Mouse (Mus musculus): ENCODE data around the gene Tagln. TPM values are rescaled to one million over a fixed set of nuclear protein-coding genes. Genes with fewer than 3 reads are reported as not detected.
A peak's percentile ranks its signal among the peaks of the same experiment; 100 is the strongest.

The Tagln gene
- polyA plus RNA-seq (2016; fragmentation: Nextera tagmentation; extraction: Ambion mirVana) = 18.6 and 20.7 TPM in 2 replicates

GRCm38 (mm10) chr9:45935628-45936210, at the start of gene Tagln:
Tagln (minus strand) TSS chr9:45936058.
- WGBS = 8% methylated on average over 21 of the region's 21 CpGs
- Histone ChIP-seq H3K4me3 (peak within 1 kb of the TSS; percentile 36), H3K4me1 (peaks cover 13% of the 10 kb centered on the region), H3K36me3 (replicated peaks) (peaks cover 35% of the 10 kb centered on the region), H3K27me3 (ENCODE audit: poor library complexity, severe bottlenecking) (peaks cover 14% of the 10 kb centered on the region), H3K9me3 (no peaks in the 10 kb centered on the region), H3K27ac (peak within 1 kb of the TSS; percentile 67)
- DNase-seq (ENCODE audit: extremely low spot score, low spot score) = peak; percentile 23

GRCm38 (mm10) chr9:45985229-45985567, 49.3 kb upstream of the Tagln start:
- Histone ChIP-seq H3K36me3 (replicated peaks) (peaks cover 18% of the 10 kb centered on the region), H3K9me3 (no peaks in the 10 kb centered on the region), H3K4me1 (peaks cover 40% of the 10 kb centered on the region), H3K4me3 (peak overlapping the region; percentile 96), H3K27me3 (ENCODE audit: poor library complexity, severe bottlenecking) (no peaks in the 10 kb centered on the region), H3K27ac (peak overlapping the region; percentile 100)
- WGBS = 3% methylated on average over 4 of the region's 4 CpGs
- DNase-seq (ENCODE audit: extremely low spot score, low spot score) = no peak

- Histone ChIP-seq H3K36me3 (replicated peaks) (peaks cover 18% of the 10 kb centered on the region), H3K4me1 (peaks cover 40% of the 10 kb centered on the region), H3K9me3 (no peaks in the 10 kb centered on the region), H3K4me3 (peak overlapping the region; percentile 96), H3K27me3 (ENCODE audit: poor library complexity, severe bottlenecking) (no peaks in the 10 kb centered on the region), H3K27ac (peak overlapping the region; percentile 100)
- under 1% methylated on average over 76 of the region's 76 CpGs for WGBS
- peak; percentile 94 for DNase-seq (ENCODE audit: extremely low spot score, low spot score)
These were observed 48.8 kb upstream of the Tagln start for GRCm38 (mm10) chr9:45984409-45985228.

- WGBS = 3% methylated on average over 23 of the region's 23 CpGs
- Histone ChIP-seq H3K27ac (peak overlapping the region; percentile 100), H3K4me3 (peak overlapping the region; percentile 96), H3K27me3 (ENCODE audit: poor library complexity, severe bottlenecking) (no peaks in the 10 kb centered on the region), H3K4me1 (peaks cover 40% of the 10 kb centered on the region), H3K36me3 (replicated peaks) (peaks cover 22% of the 10 kb centered on the region), H3K9me3 (no peaks in the 10 kb centered on the region)
- DNase-seq (ENCODE audit: extremely low spot score, low spot score) = peak; percentile 30
These were observed 48.0 kb upstream of the Tagln start for GRCm38 (mm10) chr9:45983676-45984408.

- Histone ChIP-seq H3K36me3 (replicated peaks) (peaks cover 48% of the 10 kb centered on the region), H3K4me3 (no peak overlapping the region), H3K27me3 (ENCODE audit: poor library complexity, severe bottlenecking) (no peaks in the 10 kb centered on the region), H3K4me1 (peaks cover 40% of the 10 kb centered on the region), H3K9me3 (no peaks in the 10 kb centered on the region), H3K27ac (no peak overlapping the region)
- no peak for DNase-seq (ENCODE audit: extremely low spot score, low spot score)
These were observed 45.5 kb upstream of the Tagln start for GRCm38 (mm10) chr9:45981331-45981730.

GRCm38 (mm10) chr9:45980611-45981010, 44.8 kb upstream of the Tagln start:
- no peak for DNase-seq (ENCODE audit: extremely low spot score, low spot score)
- WGBS = 90% methylated on average over 1 of the region's 1 CpGs
- Histone ChIP-seq H3K4me3 (no peak overlapping the region), H3K4me1 (peaks cover 37% of the 10 kb centered on the region), H3K9me3 (no peaks in the 10 kb centered on the region), H3K27me3 (ENCODE audit: poor library complexity, severe bottlenecking) (no peaks in the 10 kb centered on the region), H3K36me3 (replicated peaks) (peaks cover 55% of the 10 kb centered on the region), H3K27ac (no peak overlapping the region)

GRCm38 (mm10) chr9:45979778-45980177, 43.9 kb upstream of the Tagln start:
- Histone ChIP-seq H3K36me3 (replicated peaks) (peaks cover 63% of the 10 kb centered on the region), H3K27me3 (ENCODE audit: poor library complexity, severe bottlenecking) (no peaks in the 10 kb centered on the region), H3K4me3 (no peak overlapping the region), H3K27ac (no peak overlapping the region), H3K9me3 (no peaks in the 10 kb centered on the region), H3K4me1 (peaks cover 30% of the 10 kb centered on the region)
- WGBS = 91% methylated on average over 2 of the region's 2 CpGs
- no peak for DNase-seq (ENCODE audit: extremely low spot score, low spot score)

- H3K4me3 ChIP-seq = no peak overlapping the region
- peaks cover 79% of the 10 kb centered on the region for H3K36me3 ChIP-seq (replicated peaks)
- no peaks in the 10 kb centered on the region for H3K27me3 ChIP-seq (ENCODE audit: poor library complexity, severe bottlenecking)
- peaks cover 11% of the 10 kb centered on the region for H3K4me1 ChIP-seq
- H3K27ac ChIP-seq = no peak overlapping the region
- 92% methylated on average over 2 of the region's 2 CpGs for WGBS
- no peak for DNase-seq (ENCODE audit: extremely low spot score, low spot score)
- H3K9me3 ChIP-seq = no peaks in the 10 kb centered on the region
These were observed 41.0 kb upstream of the Tagln start for GRCm38 (mm10) chr9:45976884-45977283.

- Histone ChIP-seq H3K9me3 (no peaks in the 10 kb centered on the region), H3K36me3 (replicated peaks) (peaks cover 89% of the 10 kb centered on the region), H3K27ac (no peak overlapping the region), H3K27me3 (ENCODE audit: poor library complexity, severe bottlenecking) (no peaks in the 10 kb centered on the region), H3K4me3 (no peak overlapping the region), H3K4me1 (0 out of 2 replicates have a peak, but pooled peaks cover 4% of the 10 kb centered on the region)
- DNase-seq (ENCODE audit: extremely low spot score, low spot score) = no peak
- 94% methylated on average over 6 of the region's 6 CpGs for whole genome bisulfite sequencing
These were observed 27.7 kb upstream of the Tagln start for GRCm38 (mm10) chr9:45963577-45963976.

- no peak for DNase-seq (ENCODE audit: extremely low spot score, low spot score)
- Histone ChIP-seq H3K36me3 (replicated peaks) (peaks cover 72% of the 10 kb centered on the region), H3K27ac (no peak overlapping the region), H3K4me3 (no peak overlapping the region), H3K27me3 (ENCODE audit: poor library complexity, severe bottlenecking) (no peaks in the 10 kb centered on the region), H3K9me3 (no peaks in the 10 kb centered on the region), H3K4me1 (peaks cover 13% of the 10 kb centered on the region)
- 89% methylated on average over 2 of the region's 2 CpGs for WGBS
These were observed 26.0 kb upstream of the Tagln start for GRCm38 (mm10) chr9:45961855-45962254.

- no peak for DNase-seq (ENCODE audit: extremely low spot score, low spot score)
- Histone ChIP-seq H3K27ac (no peak overlapping the region), H3K36me3 (replicated peaks) (peaks cover 50% of the 10 kb centered on the region), H3K27me3 (ENCODE audit: poor library complexity, severe bottlenecking) (no peaks in the 10 kb centered on the region), H3K9me3 (no peaks in the 10 kb centered on the region), H3K4me1 (peaks cover 29% of the 10 kb centered on the region), H3K4me3 (no peak overlapping the region)
- WGBS = 86% methylated on average over 7 of the region's 7 CpGs
These were observed 23.8 kb upstream of the Tagln start for GRCm38 (mm10) chr9:45959661-45960060.

GRCm38 (mm10) chr9:45958851-45959250, 23.0 kb upstream of the Tagln start:
- peaks cover 37% of the 10 kb centered on the region for H3K4me1 ChIP-seq
- WGBS = 52% methylated on average over 4 of the region's 4 CpGs

More at GRCm38 (mm10) chr9:45958851-45959250, 23.0 kb upstream of the Tagln start:
- H3K36me3 ChIP-seq (replicated peaks) = peaks cover 42% of the 10 kb centered on the region
- H3K4me3 ChIP-seq = no peak overlapping the region
- no peak for DNase-seq (ENCODE audit: extremely low spot score, low spot score)
- no peaks in the 10 kb centered on the region for H3K27me3 ChIP-seq (ENCODE audit: poor library complexity, severe bottlenecking)
- H3K9me3 ChIP-seq = no peaks in the 10 kb centered on the region
- no peak overlapping the region for H3K27ac ChIP-seq
